Mouse (Mus musculus): Measurements from ENCODE around the gene Gdi1.
A peak's percentile ranks its signal among the peaks of the same experiment; 100 is the strongest.

Gdi1 gene

GRCm38 (mm10) chrX:74304867-74305700, at the start of gene Gdi1:
Gene Gdi1, plus strand, starts transcription at chrX:74304998.
- DNase-seq, result peak; percentile 65

- DNase-seq, result no peak
Observed at GRCm38 (mm10) chrX:74257746-74258145, 47.1 kb upstream of the Gdi1 start.

GRCm38 (mm10) chrX:74269736-74270061, 35.1 kb upstream of the Gdi1 start:
- no peak for DNase-seq

- peak; percentile 81 for DNase-seq
Observed at GRCm38 (mm10) chrX:74270062-74270901, 34.5 kb upstream of the Gdi1 start, which contains the start of gene Rpl10. Gene Rpl10, plus strand, starts transcription at chrX:74270812.

- DNase-seq, result no peak
Observed at GRCm38 (mm10) chrX:74270902-74271551, 33.8 kb upstream of the Gdi1 start.

GRCm38 (mm10) chrX:74273422-74274322, 31.1 kb upstream of the Gdi1 start:
- DNase-seq, result no peak

GRCm38 (mm10) chrX:74277916-74278315, 26.9 kb upstream of the Gdi1 start:
- DNase-seq, result no peak

- no peak for DNase-seq
Observed at GRCm38 (mm10) chrX:74281041-74281731, 23.6 kb upstream of the Gdi1 start.

GRCm38 (mm10) chrX:74281732-74282394, 22.9 kb upstream of the Gdi1 start, which contains the start of the genes Taz and Dnase1l1:
Gene Taz, plus strand, starts transcription at chrX:74281912.
Gene Dnase1l1, minus strand, starts transcription at chrX:74282337.
- DNase-seq, result peak; percentile 54

- peak; percentile 84 for DNase-seq
Observed at GRCm38 (mm10) chrX:74282395-74283091, 22.3 kb upstream of the Gdi1 start.

GRCm38 (mm10) chrX:74283092-74283437, 21.7 kb upstream of the Gdi1 start:
- DNase-seq, result no peak

- DNase-seq, result no peak
Observed at GRCm38 (mm10) chrX:74293431-74293830, 11.4 kb upstream of the Gdi1 start.

GRCm38 (mm10) chrX:74296538-74297448, 8.0 kb upstream of the Gdi1 start, which contains the start of gene Atp6ap1:
Gene Atp6ap1, plus strand, starts transcription at chrX:74297097.
- peak; percentile 90 for DNase-seq

- no peak for DNase-seq
Observed at GRCm38 (mm10) chrX:74298348-74298747, 6.5 kb upstream of the Gdi1 start.

- DNase-seq, result no peak
Observed at GRCm38 (mm10) chrX:74299721-74300120, 5.1 kb upstream of the Gdi1 start.

- DNase-seq, result peak; percentile 88
Observed at GRCm38 (mm10) chrX:74312540-74313464, 8.0 kb downstream of the Gdi1 start, which contains the start of gene Fam50a. Gene Fam50a, plus strand, starts transcription at chrX:74313033.

GRCm38 (mm10) chrX:74328725-74329161, 23.9 kb downstream of the Gdi1 start, which contains the start of gene Plxna3:
Gene Plxna3, plus strand, starts transcription at chrX:74329066.
- DNase-seq, result peak; percentile 59

- no peak for DNase-seq
Observed at GRCm38 (mm10) chrX:74329215-74329671, 24.4 kb downstream of the Gdi1 start.

Data from right cerebral cortex, postnatal 14 days (tissue).